Mouse (Mus musculus) bone marrow, adult 2 months (tissue): ENCODE measurements at regions not wholly inside any gene's neighbourhood (a gene's known extent, or its start where the extent isn't known, plus 50 kb on each side); places are given as distances from the start of the nearest gene placed in this dataset.

Experiments used
- CTCF ChIP-seq: fragments of 200-500 bp; IDR thresholded peaks from 2 replicates; pipeline ENCODE4 v1.5.1; 2011; ENCODE audit warnings: low read length, control low read depth; ENCODE audit not compliant: control insufficient read depth, insufficient read depth
- POLR2A ChIP-seq: fragments of 200-500 bp; IDR thresholded peaks from 2 replicates; pipeline ENCODE4 v1.6.1; 2011; ENCODE audit warnings: low read depth, mild to moderate bottlenecking, control low read depth, low read length, borderline replicate concordance; ENCODE audit not compliant: control insufficient read depth

DNA sequence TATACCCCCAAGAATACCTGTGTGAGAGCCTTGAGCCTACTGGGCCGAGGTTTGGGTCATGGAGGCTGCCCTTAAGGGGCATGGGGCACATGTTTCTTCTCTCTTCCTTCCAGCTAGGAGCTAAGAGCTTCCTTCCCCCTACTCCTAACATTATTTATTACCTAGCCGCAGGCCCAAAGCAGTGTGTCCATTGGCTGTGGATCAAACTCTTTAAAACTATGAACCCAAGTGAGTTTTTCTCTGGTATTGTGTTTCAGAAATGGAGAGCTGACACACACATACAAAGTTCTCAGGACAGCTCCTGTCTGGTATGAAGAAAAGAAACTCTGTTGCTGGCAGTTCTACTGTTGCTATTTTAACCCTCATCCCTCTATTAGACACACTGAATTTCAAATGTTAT lies 279.9 kb downstream of the Tbc1d1 start:
- TF ChIP-seq CTCF (no peak), POLR2A (no peak)
